Mouse (Mus musculus): ENCODE results near the gene Idh2.

Gene Idh2

DNA sequence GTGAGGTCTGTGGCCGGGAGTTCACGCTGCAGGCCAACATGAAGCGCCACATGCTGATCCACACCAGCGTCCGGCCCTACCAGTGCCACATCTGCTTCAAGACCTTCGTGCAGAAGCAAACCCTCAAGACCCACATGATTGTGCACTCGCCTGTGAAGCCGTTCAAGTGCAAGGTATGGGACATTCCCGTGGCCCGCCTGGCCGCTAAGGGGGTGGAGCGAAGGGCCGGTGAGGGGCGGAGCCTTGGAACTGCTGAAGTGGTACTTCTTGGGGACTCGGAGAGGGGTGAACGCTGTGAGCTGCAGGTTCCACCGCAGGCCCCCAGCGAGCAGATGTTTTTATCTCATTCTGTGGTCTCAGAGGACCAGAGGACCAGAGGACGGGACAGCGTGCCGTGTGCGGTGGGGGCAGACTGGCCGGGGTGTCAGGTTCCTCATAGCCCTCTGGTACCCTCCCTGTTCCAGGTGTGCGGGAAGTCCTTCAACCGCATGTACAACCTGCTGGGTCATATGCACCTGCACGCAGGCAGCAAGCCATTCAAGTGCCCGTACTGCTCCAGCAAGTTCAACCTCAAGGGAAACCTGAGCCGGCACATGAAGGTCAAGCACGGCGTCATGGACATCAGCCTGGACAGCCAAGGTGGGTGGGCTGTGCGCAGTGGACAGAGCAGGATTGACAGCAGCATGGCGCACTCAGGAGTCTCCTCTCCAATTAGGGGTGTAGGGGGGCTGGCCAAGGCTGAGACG is 29.0 kb downstream of the Idh2 start:
- DNase-seq (ENCODE audit: low spot score), result no peak

GRCm38 (mm10) chr7:80084484-80084931 is 30.7 kb downstream of the Idh2 start:
- DNase-seq (ENCODE audit: low spot score), result peak; percentile 54

DNA sequence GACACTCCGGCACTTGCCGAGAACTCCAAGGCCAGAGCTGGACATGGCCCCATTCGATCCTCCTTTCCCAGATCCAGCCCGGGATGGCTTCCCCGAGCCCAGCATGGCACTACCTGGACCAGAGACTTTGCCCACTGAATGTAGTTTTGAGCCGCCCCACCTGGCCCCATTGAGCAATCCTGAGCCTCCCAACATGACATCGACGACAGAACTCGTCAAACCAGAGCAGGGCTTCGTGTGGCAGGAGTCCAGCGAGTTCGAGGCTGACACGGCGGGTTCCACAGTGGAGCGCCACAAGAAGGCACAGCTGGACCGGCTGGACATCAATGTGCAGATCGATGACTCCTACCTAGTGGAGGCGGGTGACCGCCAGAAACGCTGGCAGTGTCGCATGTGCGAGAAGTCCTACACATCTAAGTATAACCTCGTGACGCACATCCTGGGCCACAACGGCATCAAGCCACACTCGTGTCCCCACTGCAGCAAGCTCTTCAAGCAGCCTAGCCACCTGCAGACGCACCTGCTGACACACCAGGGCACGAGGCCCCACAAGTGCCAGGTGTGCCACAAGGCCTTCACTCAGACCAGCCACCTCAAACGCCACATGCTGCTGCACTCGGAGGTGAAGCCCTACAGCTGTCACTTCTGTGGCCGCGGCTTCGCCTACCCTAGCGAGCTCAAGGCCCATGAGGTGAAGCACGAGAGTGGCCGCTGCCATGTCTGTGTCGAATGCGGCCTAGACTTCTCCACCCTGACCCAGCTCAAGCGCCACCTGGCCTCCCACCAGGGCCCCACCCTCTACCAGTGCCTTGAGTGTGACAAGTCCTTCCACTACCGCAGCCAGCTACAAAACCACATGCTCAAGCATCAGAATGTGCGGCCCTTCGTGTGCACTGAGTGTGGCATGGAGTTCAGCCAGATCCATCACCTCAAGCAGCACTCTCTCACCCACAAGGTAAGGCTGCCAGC is 33.3 kb downstream of the Idh2 start:
- no peak for DNase-seq (ENCODE audit: low spot score)

GRCm38 (mm10) chr7:80078792-80079301 is 36.3 kb downstream of the Idh2 start:
- no peak for DNase-seq (ENCODE audit: low spot score)

- DNase-seq (ENCODE audit: low spot score), result no peak
These were observed 37.4 kb downstream of the Idh2 start for GRCm38 (mm10) chr7:80077801-80078200.

GRCm38 (mm10) chr7:80076961-80077716 is 38.1 kb downstream of the Idh2 start:
- no peak for DNase-seq (ENCODE audit: low spot score)

DNA sequence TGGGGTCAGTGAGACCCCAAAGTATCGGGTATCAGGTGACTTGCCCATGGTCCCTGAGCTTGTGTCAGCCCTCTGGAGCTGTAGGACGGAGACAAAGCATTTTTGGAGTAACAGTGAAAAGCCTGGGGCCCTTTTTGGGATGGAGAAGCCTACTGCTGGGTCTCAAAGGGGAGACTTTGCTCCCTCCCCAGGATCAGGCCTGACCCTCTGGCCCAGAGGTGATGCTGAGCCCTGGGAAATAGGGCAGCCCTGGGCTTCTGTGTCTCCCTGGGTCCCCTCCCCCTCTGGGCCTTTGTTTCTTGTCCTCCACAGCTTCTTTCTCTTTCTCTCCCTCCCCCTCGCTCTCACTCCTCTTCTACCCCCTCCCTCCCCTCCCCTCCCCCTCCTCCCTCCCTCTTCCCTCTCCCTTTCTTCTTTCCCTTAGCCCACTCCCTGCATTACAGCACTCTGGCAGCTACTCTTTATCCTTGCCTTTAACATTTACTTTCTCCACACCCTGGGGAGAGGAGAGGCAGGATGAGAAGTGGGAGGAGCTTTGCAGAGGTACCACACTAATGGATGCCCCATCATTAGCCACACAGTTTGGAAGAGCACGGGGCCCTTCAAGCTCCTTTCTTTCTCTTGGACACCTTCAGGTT is 39.1 kb downstream of the Idh2 start:
- DNase-seq (ENCODE audit: low spot score), result no peak

GRCm38 (mm10) chr7:80074921-80075441 is 40.2 kb downstream of the Idh2 start:
- peak; percentile 35 for DNase-seq (ENCODE audit: low spot score)

DNA sequence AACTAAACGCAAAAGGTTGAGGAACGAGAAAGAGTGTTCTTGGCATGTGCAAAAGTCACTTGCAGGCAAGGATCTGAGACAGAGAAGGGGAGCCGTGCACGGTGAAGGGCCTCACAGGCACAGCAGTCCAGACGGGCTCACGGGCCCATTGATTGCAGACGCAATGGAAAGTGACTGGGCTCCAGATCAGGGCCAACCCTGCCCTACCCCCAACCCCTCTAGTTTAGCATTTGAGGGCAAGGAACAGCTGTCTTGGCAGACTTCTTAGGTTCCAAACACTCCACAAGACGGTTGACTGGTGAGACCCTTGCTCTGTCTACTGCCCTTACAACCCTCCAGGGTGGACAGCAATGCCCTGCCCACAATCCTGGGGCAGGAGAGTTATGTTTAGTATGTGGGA is 41.7 kb downstream of the Idh2 start:
- no peak for DNase-seq (ENCODE audit: low spot score)

- no peak for DNase-seq (ENCODE audit: low spot score)
These were observed 42.9 kb downstream of the Idh2 start for GRCm38 (mm10) chr7:80072297-80072696.

DNA sequence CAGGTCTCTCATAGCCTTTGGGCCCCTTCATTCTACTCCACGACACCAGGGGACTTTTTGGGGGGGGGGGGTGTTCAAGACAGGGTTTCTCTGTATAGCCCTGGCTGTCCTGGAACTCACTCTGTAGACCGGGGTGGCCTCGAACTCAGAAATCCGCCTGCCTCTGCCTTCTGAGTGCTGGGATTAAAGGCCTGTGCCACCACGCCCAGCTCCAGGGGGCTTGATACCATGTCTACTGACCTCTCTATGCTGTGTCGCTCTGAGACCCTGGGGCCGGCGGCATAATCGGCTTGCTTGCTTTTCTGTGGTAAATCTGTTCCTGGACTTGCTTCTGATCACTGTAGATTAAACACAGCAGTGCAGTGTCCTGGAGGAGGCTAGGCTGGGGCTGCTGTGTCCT is 44.0 kb downstream of the Idh2 start:
- DNase-seq (ENCODE audit: low spot score), result no peak

- DNase-seq (ENCODE audit: low spot score), result no peak
These were observed 45.4 kb downstream of the Idh2 start for GRCm38 (mm10) chr7:80069615-80070327.

DNA sequence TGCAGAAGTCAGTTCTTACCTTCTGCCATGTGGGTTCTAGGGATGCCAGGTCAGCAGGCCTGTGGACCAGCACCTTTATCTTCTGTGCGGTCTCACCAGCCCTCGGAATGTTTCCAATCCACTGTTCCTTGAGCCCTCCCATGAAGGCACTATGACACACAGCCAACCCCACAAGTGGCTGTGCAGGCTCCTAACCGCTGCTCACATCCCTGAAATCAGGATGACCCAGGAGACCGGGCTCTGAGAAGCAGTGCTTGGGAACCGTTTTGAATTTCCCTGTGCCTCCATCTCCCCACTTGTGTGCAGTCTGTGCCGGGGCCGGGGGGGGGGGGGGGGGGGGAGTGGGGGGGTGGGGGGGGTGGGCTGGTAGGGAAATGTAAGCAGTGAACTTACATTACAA is 46.9 kb downstream of the Idh2 start:
- no peak for DNase-seq (ENCODE audit: low spot score)

- DNase-seq (ENCODE audit: low spot score), result no peak
These were observed 48.3 kb downstream of the Idh2 start for GRCm38 (mm10) chr7:80066675-80067455.

DNA sequence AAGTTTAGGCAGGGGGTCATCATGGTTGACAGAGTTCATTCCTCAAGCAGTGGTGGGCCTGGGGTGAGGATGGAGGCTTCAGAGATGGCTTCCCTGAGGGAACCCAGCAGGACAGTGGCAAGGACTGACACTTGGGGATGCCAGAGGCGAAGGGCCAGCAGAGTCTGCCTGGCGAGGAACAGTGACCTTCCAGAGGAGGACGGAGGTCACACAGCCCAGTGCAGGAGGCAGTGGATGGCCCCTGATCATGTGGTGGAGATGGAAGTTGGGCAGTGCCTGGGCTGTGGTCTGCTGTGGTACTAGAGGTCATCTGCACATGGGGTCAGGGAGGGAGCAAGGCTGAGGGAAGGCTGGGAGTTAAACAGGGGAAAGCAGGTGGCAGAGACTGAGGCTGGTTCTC is 49.9 kb downstream of the Idh2 start:
- DNase-seq (ENCODE audit: low spot score), result no peak

DNA sequence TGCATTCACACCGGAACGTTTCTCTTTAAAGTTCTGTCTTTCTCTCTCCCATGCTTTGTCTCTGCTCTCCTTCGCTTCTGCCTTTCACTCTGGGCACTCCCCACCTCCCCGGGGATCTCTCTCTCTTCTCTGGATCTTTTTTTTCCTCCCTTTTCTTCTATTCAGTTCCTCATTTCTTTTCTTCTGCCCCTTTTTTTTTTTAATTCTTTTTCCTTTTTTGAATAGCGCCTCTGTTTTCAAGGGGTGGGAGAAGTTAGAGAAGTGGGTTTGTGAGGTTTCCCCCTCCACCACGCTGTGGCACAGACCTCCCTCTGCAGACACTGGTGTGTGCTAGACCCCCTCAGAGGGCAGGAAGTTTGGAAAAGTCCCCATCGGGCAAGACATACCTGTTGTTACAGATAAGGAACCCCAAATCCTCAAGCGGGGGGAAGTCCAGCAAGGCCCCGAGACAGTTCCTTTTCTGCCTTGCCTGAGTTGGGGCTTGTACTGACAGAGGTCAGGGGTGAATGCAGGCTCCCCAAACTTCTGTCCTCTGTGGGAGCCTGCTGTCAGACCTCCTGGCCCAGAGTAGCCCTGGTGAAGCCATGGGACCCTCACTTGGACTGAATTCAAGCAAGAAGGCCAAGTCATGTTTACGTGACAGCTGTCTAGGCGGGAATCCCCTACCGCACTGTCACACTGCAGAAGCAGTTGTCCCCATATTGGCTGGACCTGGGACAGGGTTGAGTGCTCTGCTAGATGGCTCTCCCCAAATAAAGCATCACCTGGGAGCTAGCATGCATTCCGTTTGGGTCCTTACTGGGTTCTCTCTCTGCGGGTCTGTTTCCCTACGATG is 51.1 kb downstream of the Idh2 start:
- DNase-seq (ENCODE audit: low spot score), result no peak

GRCm38 (mm10) chr7:80063244-80063643 is 51.9 kb downstream of the Idh2 start:
- DNase-seq (ENCODE audit: low spot score), result no peak

- no peak for DNase-seq (ENCODE audit: low spot score)
These were observed 52.9 kb downstream of the Idh2 start for GRCm38 (mm10) chr7:80062083-80062826.
